Mouse (Mus musculus): ENCODE measurements around the gene Pif1.

Pif1 gene

DNA sequence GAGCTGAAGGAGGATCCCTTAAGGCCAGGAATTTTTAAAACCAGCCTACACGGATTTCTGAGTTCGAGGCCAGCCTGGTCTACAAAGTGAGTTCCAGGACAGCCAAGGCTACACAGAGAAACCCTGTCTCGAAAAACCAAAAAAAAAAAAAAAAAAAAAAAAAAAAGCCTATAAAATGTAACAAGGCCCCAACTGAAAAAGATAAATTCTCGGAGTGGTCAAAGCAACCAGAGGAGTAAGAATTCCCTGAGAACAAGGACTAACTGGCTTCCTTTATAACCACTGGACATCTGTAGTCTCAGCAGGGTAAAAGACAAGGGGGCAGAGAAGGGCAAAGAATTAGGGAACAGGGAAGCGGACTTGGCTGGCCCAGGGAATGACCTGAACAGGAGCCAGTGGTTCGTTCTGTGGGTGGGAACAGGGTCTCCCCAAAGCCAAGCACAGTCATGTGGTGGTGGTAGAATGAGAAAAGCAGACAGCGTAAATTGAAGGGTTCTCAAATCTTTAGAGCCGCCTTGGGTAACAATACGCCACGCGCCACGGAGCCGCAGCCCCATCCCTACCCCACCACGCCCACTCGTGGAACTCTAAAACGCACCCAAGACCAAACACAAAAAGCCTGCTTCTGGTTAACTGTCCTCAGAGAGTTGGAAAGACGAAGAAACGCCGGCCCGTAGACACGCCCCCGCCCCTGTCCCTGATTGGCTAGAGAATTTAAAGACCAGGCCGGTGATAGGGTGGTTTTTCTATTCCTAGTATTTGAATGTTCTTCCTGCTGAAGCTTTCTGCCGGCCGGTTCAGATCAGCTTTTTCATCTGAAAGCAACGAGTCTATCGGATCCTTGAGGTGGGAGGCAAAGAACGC, at the start of gene Pif1:
Gene Pif1 (plus strand): TSS at position 755 of the 864 bp plus-strand sequence.
- peak; percentile 93 for DNase-seq

DNA sequence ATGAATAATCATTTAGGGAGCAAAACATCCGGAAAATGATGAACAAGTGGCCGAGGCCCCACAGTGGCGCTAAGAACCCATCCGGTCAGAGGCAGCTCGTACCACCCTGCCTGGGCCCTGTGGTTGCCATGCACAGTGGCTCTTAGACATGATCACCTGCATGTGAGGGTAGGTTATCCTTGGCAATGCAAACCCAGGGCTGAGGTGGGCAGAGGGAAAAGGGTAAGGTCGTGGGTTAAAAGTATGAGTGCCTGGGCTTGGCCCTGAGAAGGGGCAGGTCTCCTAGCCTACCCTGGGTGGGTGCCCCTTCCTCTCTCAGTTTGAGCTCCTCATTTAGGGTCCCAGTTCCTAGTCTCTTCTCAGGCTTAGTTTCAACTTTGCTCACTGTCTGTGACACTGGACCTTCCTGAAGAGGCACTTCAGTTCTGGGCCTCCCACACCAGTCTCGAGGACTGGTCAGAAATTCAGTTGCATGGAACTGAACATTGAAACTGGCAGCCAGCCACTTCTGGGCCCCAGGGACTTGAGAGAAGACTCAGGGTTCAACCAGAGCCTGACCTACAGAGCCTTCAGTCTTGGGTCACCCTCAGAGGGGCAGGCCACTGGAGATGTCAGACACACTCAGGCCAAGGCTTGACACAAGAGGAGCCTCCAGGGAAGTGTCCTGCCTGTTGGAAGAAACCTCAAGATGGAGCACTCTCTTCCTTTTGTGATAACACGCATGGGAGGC, 48.9 kb upstream of the Pif1 start:
- DNase-seq = no peak

DNA sequence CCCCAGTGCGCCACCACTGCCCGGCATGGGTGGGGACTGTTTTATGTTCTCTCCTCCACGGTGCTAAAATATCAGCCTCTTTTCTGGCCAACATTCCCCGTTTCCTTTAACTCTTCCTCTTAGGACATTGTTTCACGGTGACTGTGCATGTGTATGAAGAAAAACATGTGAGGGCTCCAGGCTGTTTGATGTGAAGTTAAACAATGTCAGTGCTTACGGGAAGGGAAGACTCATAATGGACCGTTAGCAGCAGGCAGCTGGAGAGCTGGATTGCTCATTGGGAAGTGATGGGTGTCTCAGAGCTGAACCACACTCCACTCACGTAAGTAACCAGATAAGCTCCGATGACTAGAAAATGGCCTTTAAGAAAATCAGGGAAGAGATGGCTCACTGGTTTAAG, 47.3 kb upstream of the Pif1 start:
- no peak for DNase-seq

DNA sequence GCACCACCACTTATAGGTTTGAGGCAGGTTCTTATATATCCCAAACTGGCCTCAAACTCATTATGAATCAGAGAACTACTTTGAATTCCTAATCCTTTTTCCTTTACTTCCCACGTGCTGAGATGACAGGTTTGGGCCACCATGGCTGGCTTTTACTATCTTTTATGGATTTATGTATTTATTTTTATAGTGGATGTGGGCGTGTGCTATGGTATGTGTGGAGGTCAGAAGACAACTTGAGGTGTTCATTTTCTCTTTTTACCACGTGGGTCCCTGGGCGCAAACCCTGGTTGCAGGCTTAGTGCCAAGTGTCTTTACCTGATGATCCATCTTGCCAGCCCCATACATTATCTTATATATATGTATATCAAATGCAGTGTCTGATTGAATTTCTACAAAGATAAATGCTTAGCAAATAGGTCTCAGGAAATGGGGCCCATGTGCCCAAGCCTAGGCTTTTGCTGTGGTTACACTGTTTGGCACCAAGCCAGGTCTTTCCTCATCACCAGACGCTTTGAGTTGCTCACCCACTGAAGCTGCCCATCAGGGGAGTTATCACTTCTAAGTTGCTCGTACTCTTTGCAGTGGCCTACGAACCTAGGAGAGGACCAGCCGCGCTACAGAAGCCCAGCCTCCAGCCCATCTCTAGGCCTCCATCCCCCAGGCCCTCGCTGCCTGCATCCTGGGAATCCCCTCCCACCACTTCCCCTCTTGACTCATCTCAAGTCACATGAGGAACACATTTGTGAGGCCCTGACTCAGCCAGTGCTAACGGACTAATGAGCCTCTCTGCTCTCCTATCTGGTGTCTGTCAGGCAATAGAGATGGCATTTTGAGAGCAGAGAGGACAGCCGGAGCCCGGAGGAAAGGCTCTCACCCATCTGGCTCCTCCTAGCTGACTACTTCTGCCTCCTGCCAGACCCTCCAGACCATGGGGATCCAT, 45.6 kb upstream of the Pif1 start:
- no peak for DNase-seq

DNA sequence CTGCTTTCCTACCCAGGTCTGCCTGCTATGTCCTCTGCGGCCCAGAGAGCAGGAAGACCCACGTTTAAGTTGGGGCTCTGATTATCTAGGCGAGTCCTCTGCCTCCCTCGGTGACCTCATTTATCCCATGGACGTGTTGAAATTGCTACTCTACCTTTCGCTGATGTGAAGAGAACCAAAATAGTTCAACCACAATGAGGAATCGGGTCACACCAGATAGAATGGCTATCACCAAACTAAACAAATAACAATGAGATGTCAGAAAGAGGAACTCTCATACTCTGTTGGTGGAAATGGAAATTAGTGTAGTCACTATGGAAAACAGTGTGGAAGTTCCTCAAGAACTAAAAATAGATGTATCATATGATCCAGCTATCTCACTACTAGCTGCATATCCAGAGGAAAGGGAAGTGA, 44.8 kb upstream of the Pif1 start:
- DNase-seq = no peak

DNA sequence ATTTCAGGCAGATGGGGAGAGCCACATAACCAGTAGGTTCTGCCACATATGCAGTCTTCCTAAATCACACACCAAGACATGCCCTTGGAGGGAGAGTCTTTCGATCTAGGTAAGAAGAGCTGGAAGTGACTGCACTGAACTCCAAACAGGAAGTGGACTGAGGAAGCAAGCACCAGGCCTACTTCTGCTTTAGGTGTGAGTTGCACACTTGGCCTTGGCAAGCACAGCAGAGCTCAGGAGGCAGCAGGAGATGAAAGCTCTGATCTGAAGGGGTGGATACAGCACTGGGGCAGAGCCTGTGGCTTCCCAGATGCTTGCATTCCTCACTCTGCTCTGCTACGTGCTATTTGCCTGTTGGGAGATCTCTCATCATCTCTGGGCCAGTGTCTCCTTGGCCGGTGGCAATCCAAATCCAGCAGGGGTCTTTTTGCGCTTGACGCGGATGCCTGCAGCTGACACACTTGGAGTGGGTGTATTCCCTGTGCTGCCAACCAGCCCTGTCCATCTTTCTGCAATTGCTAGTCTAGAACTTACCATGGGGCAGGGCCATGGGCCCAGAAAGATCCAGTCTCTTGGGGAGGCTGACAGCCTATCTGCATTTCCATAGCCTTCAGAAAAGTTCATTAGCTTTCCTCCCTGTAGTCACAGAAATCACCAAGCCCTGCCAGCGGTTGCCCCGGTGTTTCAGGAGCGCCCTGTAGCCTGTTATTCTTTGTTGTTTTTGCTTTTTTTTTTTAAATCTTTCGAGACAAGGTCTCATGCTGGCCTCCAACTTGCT, 41.1 kb upstream of the Pif1 start:
- no peak for DNase-seq

DNA sequence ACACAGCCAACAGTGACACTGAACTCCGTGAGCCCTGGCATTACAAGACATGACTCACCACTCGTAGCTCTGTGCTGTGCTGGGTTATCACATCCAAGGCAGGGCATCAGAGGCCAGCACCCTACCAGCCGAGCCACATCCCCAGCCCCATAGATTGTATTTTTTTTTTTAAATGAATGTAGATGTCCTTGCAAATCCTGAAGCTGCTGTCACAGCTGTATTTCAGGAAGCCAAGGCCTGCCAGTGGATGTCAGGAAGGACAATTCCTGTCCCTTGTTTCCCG, 40.6 kb upstream of the Pif1 start:
- DNase-seq = no peak

DNA sequence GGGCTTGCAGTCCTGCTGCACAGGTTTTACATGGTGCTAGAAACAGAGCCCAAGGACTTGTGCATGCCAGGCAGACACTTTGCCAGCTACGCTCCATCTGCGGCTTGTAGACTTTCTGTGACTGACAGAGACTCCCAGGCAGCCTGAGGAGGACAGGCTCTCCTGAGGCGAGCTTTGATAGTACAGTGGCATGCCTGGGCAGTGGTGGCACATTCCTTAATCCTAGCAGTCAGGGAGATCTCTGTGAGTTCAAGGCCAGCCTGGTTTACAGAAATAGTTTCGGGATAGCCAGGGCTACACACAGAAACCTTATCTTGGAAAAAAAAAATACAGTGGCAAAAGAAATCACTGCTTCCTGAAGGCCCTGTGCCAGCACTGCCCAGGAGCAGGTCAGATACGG, 39.8 kb upstream of the Pif1 start:
- DNase-seq = no peak

DNA sequence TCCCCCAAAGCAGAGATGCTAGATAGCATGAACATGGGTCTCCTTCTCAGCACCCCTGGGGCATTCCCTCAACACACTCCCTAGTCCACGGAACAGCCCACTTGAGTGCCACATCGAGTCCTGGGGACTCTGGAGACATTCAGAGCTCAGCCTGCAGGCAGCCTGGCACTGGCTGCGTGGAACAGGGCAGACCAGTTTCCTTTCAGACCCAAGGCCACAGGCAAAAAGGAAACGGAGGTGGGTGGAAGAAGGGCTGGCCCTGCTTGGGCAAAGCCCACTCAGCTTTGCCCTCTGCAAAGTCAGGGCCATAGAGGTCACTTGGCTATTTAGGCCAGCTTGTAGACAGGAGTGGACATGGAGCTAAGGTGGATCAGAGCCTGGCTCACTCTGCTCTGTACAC, 39.1 kb upstream of the Pif1 start:
- DNase-seq = no peak

DNA sequence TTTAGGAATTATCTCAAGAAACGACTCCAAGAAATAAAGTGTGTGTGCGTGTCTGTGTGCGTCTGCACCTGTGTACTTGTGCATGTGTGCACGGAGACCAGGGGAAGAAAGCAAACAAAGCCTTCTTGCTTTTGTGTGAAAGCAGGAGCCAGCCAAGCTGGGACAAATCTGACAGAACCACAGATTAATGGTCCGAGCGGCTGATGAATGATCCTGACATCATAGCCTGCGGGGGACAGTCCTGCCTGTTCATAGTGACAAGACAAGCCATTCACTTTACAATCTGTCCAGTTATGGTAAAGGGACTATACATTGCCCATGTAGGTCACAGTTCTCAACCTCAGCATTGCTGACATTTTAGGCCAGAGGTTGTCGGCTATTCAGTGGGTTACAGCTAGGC, 38.6 kb upstream of the Pif1 start:
- no peak for DNase-seq

DNA sequence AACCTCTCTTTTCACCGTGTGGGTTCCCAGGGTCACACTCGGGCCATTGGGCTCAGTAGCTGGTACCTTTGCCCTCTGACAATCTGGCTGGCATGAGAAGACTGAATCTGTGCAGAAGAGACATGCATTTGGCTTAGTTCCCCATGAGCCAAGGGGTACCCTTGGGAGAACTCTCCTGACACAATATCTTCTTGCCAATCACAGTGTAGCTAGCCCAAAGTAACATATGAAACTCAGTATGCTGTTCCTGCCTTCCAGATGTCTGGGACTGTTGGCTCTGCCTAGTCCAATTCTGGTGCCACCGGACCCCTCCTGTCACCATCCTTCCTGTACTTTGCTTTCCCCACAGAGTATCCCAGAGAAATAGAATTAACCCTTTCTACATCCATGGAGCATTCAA, 37.8 kb upstream of the Pif1 start:
- no peak for DNase-seq

DNA sequence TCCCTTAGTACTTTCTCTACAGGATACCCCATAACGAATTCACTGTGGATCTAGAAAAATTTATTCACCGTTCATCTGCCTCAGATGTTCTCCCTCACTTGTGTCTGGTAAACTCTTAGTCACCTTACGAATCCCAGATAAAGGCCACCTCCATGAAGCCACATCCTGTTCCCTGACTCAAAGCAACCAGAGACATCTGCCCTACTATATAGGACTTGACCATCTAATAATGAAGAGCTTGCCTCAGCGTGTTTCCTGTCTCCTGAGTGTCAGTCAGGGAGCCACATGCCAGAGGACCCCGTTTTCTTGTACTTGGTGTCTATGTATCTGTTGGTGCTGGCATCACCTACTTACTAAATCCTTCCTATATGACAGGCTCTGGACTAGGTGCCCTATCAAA, 37.3 kb upstream of the Pif1 start:
- no peak for DNase-seq

DNA sequence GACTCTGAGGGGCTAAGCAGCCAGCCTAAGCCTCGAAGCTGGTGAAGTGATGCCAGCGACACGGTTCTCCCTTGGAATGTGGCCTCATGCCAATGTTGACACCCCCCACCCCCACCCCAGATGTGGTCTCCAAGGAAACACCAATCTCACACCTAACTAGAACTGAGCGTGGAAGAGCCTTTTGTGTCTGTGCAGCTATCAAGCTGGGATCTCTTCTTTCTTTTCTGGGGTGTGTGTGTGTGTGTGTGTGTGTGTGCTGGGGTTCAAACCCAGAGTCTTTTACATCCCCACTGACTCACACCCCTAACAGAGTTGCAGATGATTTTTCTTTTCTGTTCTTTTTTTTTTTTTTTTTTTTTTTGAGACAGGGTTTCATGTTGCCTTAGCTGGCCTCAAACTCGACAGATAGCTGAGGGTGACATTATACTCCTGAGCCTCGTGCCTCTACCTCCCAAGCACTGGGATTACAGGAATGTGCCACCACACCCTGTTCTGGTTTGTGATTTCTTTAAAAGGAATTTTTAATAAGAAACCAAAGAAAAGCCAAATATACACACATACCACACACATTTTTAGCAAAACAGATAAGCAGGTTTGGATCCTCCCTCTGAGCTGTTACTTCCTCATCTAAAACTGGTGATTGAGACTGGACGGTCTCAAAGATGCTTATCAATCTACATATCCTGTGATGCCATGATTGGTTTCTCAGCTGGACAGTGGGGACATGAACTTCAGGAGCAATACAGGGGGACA, 36.7 kb upstream of the Pif1 start:
- DNase-seq = no peak

DNA sequence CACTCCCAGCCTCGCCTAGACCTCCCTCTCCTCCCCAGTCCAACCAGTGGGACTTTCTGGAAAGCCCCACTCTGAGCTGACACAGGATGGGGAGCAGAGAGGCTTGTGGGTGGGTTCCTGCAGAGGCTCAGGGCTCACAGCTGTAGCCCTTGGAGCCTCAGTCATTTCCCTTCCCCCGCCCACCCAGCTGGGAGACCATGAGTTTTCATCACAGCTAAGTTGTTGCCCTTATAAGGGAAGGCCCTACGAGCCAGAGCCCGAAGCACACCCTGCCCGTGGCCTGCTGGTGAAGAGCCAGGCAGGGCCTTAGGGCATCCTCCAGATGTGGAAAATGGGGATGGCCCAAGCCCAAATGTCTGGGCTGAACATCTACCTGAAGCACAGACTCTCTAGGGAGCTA, 35.9 kb upstream of the Pif1 start:
- DNase-seq = peak; percentile 83

DNA sequence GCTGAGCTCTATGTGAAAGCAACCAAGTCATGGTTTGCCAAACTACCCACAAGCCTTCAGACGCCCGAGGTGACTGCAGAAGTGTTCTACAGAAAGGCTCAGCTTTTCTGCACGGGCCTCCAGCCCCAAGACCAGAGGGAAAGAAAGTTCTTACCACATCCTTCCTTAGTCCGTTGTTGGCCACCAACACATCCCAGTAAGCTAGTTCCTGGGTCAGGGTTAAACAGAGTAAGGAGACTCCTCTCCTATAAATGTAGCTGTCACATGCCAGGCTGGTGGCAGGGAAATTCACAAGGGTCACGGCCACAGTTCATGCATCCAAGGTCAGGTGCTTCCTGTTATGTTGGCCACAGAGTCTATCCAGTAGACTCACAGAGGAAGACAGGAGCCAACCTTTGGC, 34.8 kb upstream of the Pif1 start:
- DNase-seq = no peak

DNA sequence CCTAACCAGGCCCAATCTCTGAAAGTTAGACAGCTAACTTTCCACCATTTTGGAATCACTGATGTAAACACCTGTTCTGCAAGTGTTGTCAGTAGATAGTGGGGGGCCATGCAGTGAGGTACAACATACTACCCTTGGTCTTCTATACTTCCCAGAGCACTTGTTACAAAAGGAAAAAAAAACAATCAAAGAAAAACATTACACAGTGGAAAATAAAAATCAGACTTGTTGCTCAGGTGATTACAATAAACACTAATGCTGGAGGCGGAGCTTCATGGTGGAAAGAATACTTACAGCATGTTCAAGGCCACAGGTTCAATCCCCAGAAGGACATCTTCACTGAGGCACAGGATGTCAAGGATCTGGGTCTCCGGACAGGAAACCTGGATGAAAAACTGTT, 34.2 kb upstream of the Pif1 start:
- DNase-seq = no peak

DNA sequence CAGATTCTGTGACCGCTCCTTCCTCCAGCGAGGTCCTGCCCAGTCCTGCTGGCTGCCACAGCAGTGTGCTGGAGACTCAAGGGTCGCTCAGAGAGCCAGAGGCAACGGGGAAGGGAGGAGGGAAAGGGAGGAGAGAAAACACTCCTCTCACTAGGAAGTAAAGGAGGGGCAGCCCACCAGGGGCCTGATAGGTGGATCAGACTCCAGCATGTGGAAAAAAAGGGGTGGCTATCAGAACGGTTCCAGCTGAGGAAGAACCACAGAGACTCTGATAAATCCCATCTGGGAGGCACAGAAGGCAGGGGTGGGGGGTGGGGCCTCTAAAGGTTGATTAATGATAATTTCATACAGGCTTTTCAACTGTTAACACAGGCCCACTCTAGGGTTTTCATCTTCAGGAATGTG, 32.0 kb upstream of the Pif1 start:
- DNase-seq = peak; percentile 64

DNA sequence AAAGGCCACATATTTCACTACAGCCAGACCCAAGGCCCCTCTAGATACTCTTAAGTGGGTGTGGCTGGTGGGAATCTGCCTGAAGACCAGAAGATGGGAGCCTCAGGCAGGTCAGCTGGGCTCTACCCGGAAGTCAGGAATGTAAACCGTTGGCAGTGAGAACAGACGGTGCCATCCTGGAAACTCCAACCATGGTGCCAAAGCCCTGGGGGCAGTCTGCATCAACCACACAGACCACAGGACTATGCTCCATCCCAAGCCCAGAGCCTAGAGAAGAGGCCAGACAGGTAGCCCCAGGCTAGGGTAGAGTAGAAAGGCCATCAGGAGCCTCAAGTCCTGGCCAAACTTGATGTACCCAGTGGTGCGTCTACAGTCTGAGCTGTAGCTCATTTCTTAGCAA, 31.3 kb upstream of the Pif1 start:
- DNase-seq = no peak

DNA sequence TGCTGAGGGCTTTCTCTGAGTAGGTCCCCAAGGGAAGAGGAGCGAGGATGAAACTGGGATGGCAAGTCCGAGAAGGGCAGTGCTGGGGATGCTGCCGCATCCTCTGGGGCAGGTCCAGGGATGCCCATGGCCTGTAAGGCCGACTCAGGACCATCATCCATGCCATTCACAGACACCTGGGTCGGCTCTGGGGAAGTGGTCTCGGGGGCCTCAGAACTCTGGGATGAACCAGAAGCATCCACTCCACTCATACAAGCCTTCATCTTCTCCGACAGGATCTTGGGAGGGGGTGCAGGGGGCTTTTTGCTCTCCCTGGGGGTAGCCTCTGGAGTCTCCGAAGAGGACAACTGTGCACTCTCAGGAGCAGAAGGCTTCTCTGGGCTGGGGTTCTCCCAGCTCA, 30.6 kb upstream of the Pif1 start:
- no peak for DNase-seq

DNA sequence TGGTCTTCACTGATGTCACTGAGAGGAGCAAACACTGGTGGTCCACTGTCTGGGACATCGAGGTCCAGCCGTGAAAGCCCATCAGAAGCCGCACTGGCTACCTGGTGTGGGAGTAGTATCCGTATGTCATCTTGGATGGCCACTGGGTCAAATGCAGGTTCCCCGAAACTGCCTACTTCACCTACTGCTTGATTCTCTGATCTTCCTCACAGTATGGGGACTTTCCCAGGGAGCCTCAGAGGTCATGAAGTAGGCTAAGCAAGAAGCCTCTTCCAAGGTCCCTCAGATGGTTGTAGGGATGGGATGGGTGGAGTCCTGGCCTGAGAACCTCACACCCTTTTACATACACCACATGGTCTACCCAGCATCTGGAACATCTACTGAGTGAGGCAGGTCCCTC, 30.0 kb upstream of the Pif1 start:
- no peak for DNase-seq

DNA sequence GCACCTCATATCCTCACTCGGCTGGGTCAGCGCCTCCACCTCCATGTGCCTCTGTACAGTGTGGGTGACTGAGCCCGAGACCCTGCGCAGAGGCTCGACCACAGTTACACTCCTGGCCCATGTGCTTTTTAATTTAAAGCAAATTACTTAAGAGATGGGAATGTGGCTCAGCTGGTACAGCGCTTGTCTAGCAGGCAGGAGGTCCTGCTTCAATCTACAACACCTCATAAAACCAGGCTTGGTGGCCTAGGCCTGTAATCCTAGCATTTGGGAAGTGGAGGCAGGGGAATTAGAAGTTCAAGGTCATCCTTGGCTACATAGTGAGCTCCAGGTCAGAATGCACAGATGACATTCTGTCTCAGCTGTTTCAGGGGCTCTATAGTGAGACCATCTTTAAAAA, 28.2 kb upstream of the Pif1 start:
- DNase-seq = no peak

DNA sequence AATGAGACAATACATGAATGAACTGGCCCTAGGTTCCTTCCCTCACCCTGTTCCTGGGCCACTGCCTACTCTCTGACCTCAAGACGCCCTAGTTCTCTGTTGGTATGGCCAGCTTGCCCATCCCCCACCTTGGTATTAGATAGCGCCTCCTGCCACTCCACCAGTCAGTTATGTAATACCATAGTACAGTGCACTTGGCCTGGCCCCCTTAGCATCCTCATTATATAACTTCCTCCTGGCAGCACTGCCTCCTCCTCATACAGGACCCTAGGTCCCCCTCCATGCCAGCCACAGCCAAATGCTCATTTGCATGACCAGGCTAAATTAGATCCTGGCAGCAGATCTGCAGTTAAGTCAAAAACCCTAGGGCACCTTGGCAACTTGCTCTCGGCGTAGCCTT, 25.9 kb upstream of the Pif1 start:
- DNase-seq = no peak
